In genomic region chr1:104241605-104242004, GRCm38 (mm10) we compare ENCODE assay signal across 20 mouse cellular contexts.
DNase-seq lines count a peak whose midpoint lies in the region; ATAC-seq and TF ChIP-seq lines count a peak whose summit lies in the region.
"Had no signal": no experiment of that assay in that cellular context is flagged by ENCODE, and none has a peak within 500 bp of the region (broad histone marks: within the 10 kb centered on the region; RNA-seq: fewer than 3 reads in every experiment).

No protein-coding gene starts in this region.

- no peaks in the 10 kb centered on the region for H3K9me3 ChIP-seq in forebrain, postnatal 0 days (ENCODE audit: low read length)
- H3K9me3 ChIP-seq: embryonic facial prominence, embryonic 15.5 days; forebrain, embryonic 10.5 days; heart, embryonic 13.5 days; hindbrain, embryonic 15.5 days had no signal

- H3K9ac ChIP-seq in forebrain, postnatal 0 days: no peak overlapping the region
- H3K9ac ChIP-seq: embryonic facial prominence, embryonic 15.5 days; heart, embryonic 13.5 days; hindbrain, embryonic 15.5 days had no signal

- H3K27me3 ChIP-seq in forebrain, postnatal 0 days (ENCODE audit: insufficient read depth, low read length): no peaks in the 10 kb centered on the region
- H3K27me3 ChIP-seq: embryonic facial prominence, embryonic 15.5 days; heart, embryonic 13.5 days; hindbrain, embryonic 15.5 days had no signal

- ATAC-seq in forebrain, postnatal 0 days: no peak
- ATAC-seq: forebrain, embryonic 14.5 days; inflammation-experienced regulatory T-cells, adult 6 months had no signal

- intact Hi-C loops in left cerebral cortex, postnatal 25 days (cut with DNase I): no loop called here

- no peak overlapping the region for H3K4me3 ChIP-seq in forebrain, postnatal 0 days (ENCODE audit: low read depth, low read length)
- H3K4me3 ChIP-seq: embryonic facial prominence, embryonic 15.5 days; erythroblast, embryonic 14.5 days; forebrain, embryonic 10.5 days; heart, embryonic 13.5 days; hindbrain, embryonic 15.5 days had no signal

- H3K36me3 ChIP-seq in forebrain, postnatal 0 days (ENCODE audit: insufficient read depth): no peaks in the 10 kb centered on the region
- H3K36me3 ChIP-seq: embryonic facial prominence, embryonic 15.5 days; forebrain, embryonic 10.5 days; heart, embryonic 13.5 days; hindbrain, embryonic 15.5 days had no signal

- no peak overlapping the region for H3K27ac ChIP-seq in forebrain, postnatal 0 days (ENCODE audit: low read depth, low read length)
- H3K27ac ChIP-seq: embryonic facial prominence, embryonic 15.5 days; forebrain, embryonic 10.5 days; heart, embryonic 13.5 days; hindbrain, embryonic 15.5 days had no signal

- no peaks in the 10 kb centered on the region for H3K4me1 ChIP-seq in forebrain, postnatal 0 days (ENCODE audit: insufficient read depth)
- H3K4me1 ChIP-seq: embryonic facial prominence, embryonic 15.5 days; forebrain, embryonic 10.5 days; heart, embryonic 13.5 days; hindbrain, embryonic 15.5 days had no signal

- H3K4me2 ChIP-seq in forebrain, postnatal 0 days (ENCODE audit: low read depth): no peak overlapping the region
- H3K4me2 ChIP-seq: embryonic facial prominence, embryonic 15.5 days; heart, embryonic 13.5 days; hindbrain, embryonic 15.5 days had no signal

- peak; percentile 11 for DNase-seq in layer of hippocampus, adult 9-11 months
- DNase-seq in layer of hippocampus, adult 9-10 months (ENCODE audit: low spot score): no peak
- DNase-seq in right cerebral cortex, adult 18-20 months: peak; percentile 60
- no peak for DNase-seq in right cerebral cortex, postnatal 4 days
- peak; percentile 12 to 90 for DNase-seq in left cerebral cortex, postnatal 25 days (ENCODE audit: low spot score in 2 of 2)
- DNase-seq in telencephalon, adult 2 months (ENCODE audit: low read depth, low spot score): peak; percentile 75
- no peak for DNase-seq in forebrain, postnatal 0 days
- DNase-seq: adrenal gland, adult 2 months; adrenal gland, postnatal 25 days; cerebellum, adult 2 months; cerebellum, postnatal 10 days; gastrocnemius, postnatal 25 days; heart, postnatal 36 days had no signal

- no peak for TF ChIP-seq CTCF in forebrain, postnatal 0 days (IDR thresholded peaks at IDR 0.05; ENCODE audit: low read depth)

Comparison
In these comparisons a context has a peak if more than half of its experiments do, and no peak if none do; other contexts are left out.
1. DNase-seq: peak in layer of hippocampus, adult 9-11 months (single experiment), right cerebral cortex, adult 18-20 months (single experiment), left cerebral cortex, postnatal 25 days (2 of 2) and telencephalon, adult 2 months (single experiment); none in layer of hippocampus, adult 9-10 months (single experiment), right cerebral cortex, postnatal 4 days (single experiment) and forebrain, postnatal 0 days (single experiment).